Mouse (Mus musculus) ES-E14 (cell line): ENCODE results near the gene Snrpf. TPM values are rescaled to one million over a fixed set of nuclear protein-coding genes. Genes with fewer than 3 reads are reported as not detected.

Source experiments
- DNase-seq: peaks from one replicate; pipeline ENCODE4 v3.0.0-alpha.2; 2013; ENCODE audit warnings: low read depth, low spot score
- H3K27ac ChIP-seq: 2 replicates; pipeline ENCODE4 v1.5.1; 2012; ENCODE audit warnings: low read depth, mild to moderate bottlenecking, low read length, moderate library complexity, mixed read lengths; ENCODE audit not compliant: poor library complexity, insufficient read depth, severe bottlenecking
- H3K36me3 ChIP-seq: 2 replicates; pipeline ENCODE4 v1.6.1; 2012; ENCODE audit warnings: mild to moderate bottlenecking, low read length, moderate library complexity, mixed read lengths; ENCODE audit not compliant: control insufficient read depth, poor library complexity, insufficient read depth, severe bottlenecking
- H3K4me1 ChIP-seq, 2 experiments: fragments of 150-350 bp in 1 of 2; sonication (generic) in 1 of 2; 2 replicates each; pipeline ENCODE4 v1.6.1; 2012; ENCODE audit warnings: low read length in 2 of 2, mild to moderate bottlenecking in 1 of 2, mixed read lengths in 1 of 2; ENCODE audit not compliant: control insufficient read depth in 2 of 2, insufficient read depth in 2 of 2, poor library complexity in 1 of 2
- H3K4me3 ChIP-seq, 2 experiments: fragments of 150-350 bp in 1 of 2; sonication (generic) in 1 of 2; 2 replicates each; pipeline ENCODE4 v1.5.1; 2012; ENCODE audit warnings: low read length in 2 of 2, low read depth in 1 of 2, mild to moderate bottlenecking in 1 of 2, mixed read lengths in 1 of 2; ENCODE audit not compliant: insufficient read depth in 1 of 2, poor library complexity in 1 of 2, severe bottlenecking in 1 of 2
- H3K9ac ChIP-seq: 2 replicates; pipeline ENCODE4 v1.6.1; 2012; ENCODE audit warnings: low read depth, mild to moderate bottlenecking, low read length, mixed read lengths; ENCODE audit not compliant: poor library complexity, insufficient read depth, severe bottlenecking
- H3K9me3 ChIP-seq: fragments of 150-350 bp; sonication (generic); 2 replicates; pipeline ENCODE4 v1.6.1; 2012; ENCODE audit warnings: low read depth, mild to moderate bottlenecking, low read length; ENCODE audit not compliant: control insufficient read depth, insufficient read depth
- CHD2 ChIP-seq: IDR thresholded peaks from 2 replicates; pipeline ENCODE4 v1.6.1; 2014; ENCODE audit warnings: mild to moderate bottlenecking, low read depth, low read length, inconsistent platforms
- HCFC1 ChIP-seq: IDR thresholded peaks from 2 replicates; pipeline ENCODE4 v1.6.1; 2012; ENCODE audit warnings: low read length, inconsistent platforms, borderline replicate concordance; ENCODE audit not compliant: insufficient read depth
- MAFK ChIP-seq: IDR thresholded peaks from 2 replicates; pipeline ENCODE4 v1.6.1; 2014; ENCODE audit warnings: mild to moderate bottlenecking, low read depth, low read length, inconsistent platforms; ENCODE audit not compliant: insufficient read depth
- ZC3H11A ChIP-seq: IDR thresholded peaks from 2 replicates; pipeline ENCODE4 v1.6.1; 2012; ENCODE audit warnings: low read depth, mild to moderate bottlenecking, inconsistent platforms, low read length, borderline replicate concordance
- ZNF384 ChIP-seq: IDR thresholded peaks from 2 replicates; pipeline ENCODE4 v1.6.1; 2012; ENCODE audit warnings: low read depth, low read length, inconsistent platforms
- in situ Hi-C, 2 experiments: fragments of 600-800 bp; cut with MboI; formaldehyde crosslinking; loops; one replicate each; pipeline ENCODE4 v1.15.1; 2025; ENCODE audit warnings: low sequenced_read_pairs in 2 of 2, inconsistent platforms in 1 of 2; ENCODE audit not compliant: unreplicated experiment in 2 of 2
- total RNA-seq: library from RNA; depleted of rRNA; stranded (reverse); fragments of 300-350 nt; gene quantifications from 2 replicates; pipeline ENCODE4 v1.2.3, GENCODE M21; 2012; rRNA removed

Snrpf gene
- total RNA-seq, 1 experiment: 103 TPM

DNA sequence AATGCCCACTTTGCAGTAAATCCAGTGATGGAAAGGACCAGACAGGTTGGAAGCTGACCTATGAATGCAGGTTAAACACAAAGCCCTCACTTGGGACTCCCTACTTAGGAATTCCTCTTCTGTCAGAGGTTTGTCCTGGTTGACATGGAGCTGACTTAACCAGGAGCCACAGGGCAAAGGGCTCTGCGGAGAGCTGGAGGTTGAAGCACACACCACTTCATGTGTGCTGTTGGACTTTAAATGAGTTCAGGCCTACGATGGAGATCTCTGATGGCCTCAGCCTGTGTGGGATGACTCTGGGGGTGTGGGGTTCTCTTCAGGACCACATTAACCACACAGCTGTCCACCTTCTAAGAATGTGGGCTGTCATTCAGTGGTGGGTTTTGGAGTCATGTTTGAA lies 51.2 kb downstream of the Snrpf start:
- Histone ChIP-seq H3K9me3 (no peaks in the 10 kb centered on the region), H3K4me1 (peaks cover 0 to 14% of the 10 kb centered on the region in 2 experiments; a peak in 2 of 4 replicates), H3K27ac (no peak overlapping the region), H3K9ac (no peak overlapping the region), H3K36me3 (no peaks in the 10 kb centered on the region), H3K4me3 (no peak overlapping the region)
- no peak for DNase-seq
- TF ChIP-seq MAFK: no peak
- TF ChIP-seq ZNF384: no peak
- no peak for TF ChIP-seq ZC3H11A
- TF ChIP-seq CHD2: no peak
- no peak for TF ChIP-seq HCFC1
- in situ Hi-C loops: no loop called here

Other genes with a start within 250 kb of the Snrpf start
- 54.5 and 72.4 TPM in 2 replicates for gene Lta4h, start 136.3 kb downstream of the Snrpf start, total RNA-seq
- gene Hal, start 100.9 kb downstream of the Snrpf start, total RNA-seq: 2.2 and 5.7 TPM in 2 replicates
- gene Amdhd1, start 49.7 kb downstream of the Snrpf start, total RNA-seq: 0.16 and 0.40 TPM in 2 replicates
- 0.85 and 2.6 TPM in 2 replicates for gene Ccdc38, start 49.1 kb downstream of the Snrpf start, total RNA-seq
- 0.85 and 1.9 TPM in 2 replicates for gene Ntn4, start 51.0 kb upstream of the Snrpf start, total RNA-seq
- 19.7 and 30.5 TPM in 2 replicates for gene Usp44, start 241.8 kb upstream of the Snrpf start, total RNA-seq